Mouse (Mus musculus) stomach, postnatal 0 days (tissue): ENCODE results near the gene Serhl. TPM values are rescaled to one million over a fixed set of nuclear protein-coding genes. Genes with fewer than 3 reads are reported as not detected.
A peak's percentile ranks its signal among the peaks of the same experiment; 100 is the strongest.

ENCODE experiments used
- ATAC-seq: fragments of 200-750 bp; cut with Nextera tagmentation; 2 replicates; pipeline ENCODE4 v1.8.0; 2017; ENCODE audit not compliant: low FRiP score, low TSS enrichment
- DNase-seq: peaks from one replicate; pipeline ENCODE4 v3.0.0-alpha.2; 2016; ENCODE audit warnings: low spot score
- H3K27ac ChIP-seq: fragments of 300-500 bp; sonication (generic); replicated peaks from 2 replicates; pipeline ENCODE4 v1.5.1; 2014; ENCODE audit warnings: mild to moderate bottlenecking, control low read depth
- H3K27me3 ChIP-seq: fragments of 300-500 bp; sonication (generic); 2 replicates; pipeline ENCODE4 v1.6.1; 2014; ENCODE audit warnings: low read length; ENCODE audit not compliant: control insufficient read depth, insufficient read depth
- H3K36me3 ChIP-seq: fragments of 300-500 bp; sonication (generic); 2 replicates; pipeline ENCODE4 v1.6.1; 2014; ENCODE audit warnings: low read length, mixed read lengths; ENCODE audit not compliant: control insufficient read depth, insufficient read depth
- H3K4me1 ChIP-seq: fragments of 300-500 bp; sonication (generic); replicated peaks from 2 replicates; pipeline ENCODE4 v1.6.1; 2014; ENCODE audit warnings: antibody characterized with exemption; ENCODE audit not compliant: control insufficient read depth, insufficient read depth
- H3K4me2 ChIP-seq: fragments of 300-500 bp; sonication (generic); replicated peaks from 2 replicates; pipeline ENCODE4 v1.6.1; 2014; ENCODE audit warnings: low read depth, mild to moderate bottlenecking, control low read depth, moderate library complexity
- H3K4me3 ChIP-seq: fragments of 300-500 bp; sonication (generic); 2 replicates; pipeline ENCODE4 v1.5.1; 2014; ENCODE audit warnings: low read depth, low read length, control low read depth
- H3K9ac ChIP-seq: fragments of 300-500 bp; sonication (generic); 2 replicates; pipeline ENCODE4 v1.6.1; 2014; ENCODE audit warnings: mild to moderate bottlenecking, low read length, control low read depth, mixed read lengths
- H3K9me3 ChIP-seq: fragments of 300-500 bp; sonication (generic); 2 replicates; pipeline ENCODE4 v1.6.1; 2016; ENCODE audit warnings: low read length; ENCODE audit not compliant: control insufficient read depth
- CTCF ChIP-seq: IDR thresholded peaks from 2 replicates; pipeline ENCODE4 v1.5.1; 2016; ENCODE audit warnings: antibody characterized with exemption, low read depth, mild to moderate bottlenecking, moderate library complexity
- EP300 ChIP-seq: optimal IDR thresholded peaks from 2 replicates; pipeline ENCODE3; 2016; ENCODE audit warnings: antibody characterized with exemption
- WGBS: fragments of 180-500 bp; shearing (Covaris S2); extraction: QIAGEN DNeasy Blood & Tissue Kit; methylation state at CpG from one replicate; pipeline ENCODE4 v1.1.7; 2014; 5-methylcytosine and 5-hydroxymethylcytosine counted together
- polyA plus RNA-seq: library from polyadenylated mRNA; unstranded; fragments of >200 nt; fragmentation: Nextera tagmentation; extraction: Ambion mirVana; gene quantifications from 2 replicates; pipeline ENCODE4 v1.2.1, GENCODE M21; 2015

The Serhl gene
- polyA plus RNA-seq, 1 experiment from 2014 or later = 51.5 TPM

GRCm38 (mm10) chr15:83162818-83163485, 73.6 kb downstream of the Serhl start:
- TF ChIP-seq CTCF (no peak), EP300 (no peak)
- Histone ChIP-seq H3K9me3 (no peaks in the 10 kb centered on the region), H3K4me1 (peaks cover 6% of the 10 kb centered on the region; the same call in 1 of the 2 replicates), H3K9ac (peak overlapping the region; percentile 18; the same call in 1 of the 2 replicates), H3K4me3 (no peak overlapping the region), H3K27ac (no peak overlapping the region), H3K27me3 (no peaks in the 10 kb centered on the region), H3K4me2 (no peak overlapping the region), H3K36me3 (peaks cover 18% of the 10 kb centered on the region)
- DNase-seq (no peak), ATAC-seq (no peak)
- 86% methylated on average over 11 of the region's 11 CpGs for WGBS

GRCm38 (mm10) chr15:83164971-83165471, 75.7 kb downstream of the Serhl start:
- WGBS = 18% methylated on average over 5 of the region's 5 CpGs
- no peaks in the 10 kb centered on the region for H3K9me3 ChIP-seq
- DNase-seq (peak; percentile 72), ATAC-seq (peak; percentile 69)
- H3K9ac ChIP-seq = no peak overlapping the region
- H3K27me3 ChIP-seq = no peaks in the 10 kb centered on the region
- TF ChIP-seq CTCF (peak; percentile 14; the same call in 1 of the 2 replicates), EP300 (no peak)
- H3K4me3 ChIP-seq = no peak overlapping the region
- 0 out of 2 replicates have a peak overlapping the region, but pooled peaks have one; percentile 8 for H3K4me2 ChIP-seq
- peaks cover 8% of the 10 kb centered on the region for H3K36me3 ChIP-seq
- peaks cover 10% of the 10 kb centered on the region for H3K4me1 ChIP-seq
- H3K27ac ChIP-seq = peak overlapping the region; percentile 61

- no peaks in the 10 kb centered on the region for H3K9me3 ChIP-seq
- no peak for DNase-seq
- H3K27ac ChIP-seq = peak overlapping the region; percentile 90
- no peak overlapping the region for H3K4me2 ChIP-seq
- H3K4me3 ChIP-seq = no peak overlapping the region
- H3K9ac ChIP-seq = no peak overlapping the region
- TF ChIP-seq EP300 = no peak
- no peak for TF ChIP-seq CTCF
- peaks cover 14% of the 10 kb centered on the region for H3K4me1 ChIP-seq
- 86% methylated on average over 13 of the region's 13 CpGs for WGBS
- ATAC-seq = no peak
- H3K27me3 ChIP-seq = no peaks in the 10 kb centered on the region
- peaks cover 4% of the 10 kb centered on the region for H3K36me3 ChIP-seq
Observed at GRCm38 (mm10) chr15:83165526-83166315, 76.4 kb downstream of the Serhl start.

Other genes with a start within 250 kb of the Serhl start
- gene Tcf20, start 101.6 kb upstream of the Serhl start, polyA plus RNA-seq = 3.6 and 3.7 TPM in 2 replicates
- gene Nfam1, start 56.2 kb upstream of the Serhl start, polyA plus RNA-seq = 1.3 and 1.4 TPM in 2 replicates
- gene Rrp7a, start 33.3 kb downstream of the Serhl start, polyA plus RNA-seq = 39.9 and 44.8 TPM in 2 replicates
- gene Poldip3, start 59.9 kb downstream of the Serhl start, polyA plus RNA-seq = 56.3 and 58.7 TPM in 2 replicates
- 117 and 145 TPM in 2 replicates for gene Cyb5r3, start 83.1 kb downstream of the Serhl start, polyA plus RNA-seq
- gene A4galt, start 162.3 kb downstream of the Serhl start, polyA plus RNA-seq = 23.0 and 24.4 TPM in 2 replicates